In the genomic region with DNA sequence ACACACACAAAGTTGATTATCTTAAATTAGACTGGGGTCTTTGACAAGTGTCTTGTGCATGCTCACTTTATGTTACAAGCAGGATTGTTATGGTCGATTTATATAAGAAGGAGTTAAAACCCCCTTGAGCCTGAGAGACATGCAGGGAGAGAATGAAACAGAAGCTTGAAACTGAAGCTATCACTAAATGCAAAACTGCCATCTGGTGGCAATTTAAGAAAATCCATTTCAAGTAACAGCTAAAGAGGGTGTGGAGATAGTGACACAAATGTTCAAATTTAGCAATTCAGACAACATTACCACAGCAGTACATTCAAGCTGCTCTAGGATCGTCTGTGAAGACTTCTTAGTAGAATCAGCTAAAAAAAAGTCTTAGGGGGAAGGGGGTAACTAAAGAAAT, we compare ENCODE assay signal across 8 mouse cellular contexts.
DNase-seq lines count a peak whose midpoint lies in the region; ATAC-seq and TF ChIP-seq lines count a peak whose summit lies in the region.
"Had no signal": no experiment of that assay in that cellular context is flagged by ENCODE, and none has a peak within 500 bp of the region (broad histone marks: within the 10 kb centered on the region; RNA-seq: fewer than 3 reads in every experiment).

No protein-coding gene starts in this region.

- H3K4me2 ChIP-seq in hindbrain, embryonic 15.5 days, result no peak overlapping the region
- no peak overlapping the region for H3K4me2 ChIP-seq in midbrain, embryonic 14.5 days (ENCODE audit: low read length)
- H3K4me2 ChIP-seq in midbrain, embryonic 13.5 days (replicated peaks), result no peak overlapping the region
- H3K4me2 ChIP-seq in stomach, postnatal 0 days (replicated peaks; ENCODE audit: low read depth), result no peak overlapping the region

- no peak overlapping the region for H3K27ac ChIP-seq in hindbrain, embryonic 15.5 days (replicated peaks)
- no peak overlapping the region for H3K27ac ChIP-seq in hindbrain, embryonic 10.5 days
- H3K27ac ChIP-seq in midbrain, embryonic 14.5 days (replicated peaks; ENCODE audit: low read depth, low read length), result no peak overlapping the region
- no peak overlapping the region; the same call in 1 of the 2 replicates for H3K27ac ChIP-seq in midbrain, embryonic 13.5 days
- no peak overlapping the region for H3K27ac ChIP-seq in stomach, postnatal 0 days (replicated peaks)
- H3K27ac ChIP-seq: heart, embryonic 10.5 days had no signal

- ATAC-seq in hindbrain, embryonic 15.5 days (ENCODE audit: low FRiP score, low read depth), result 0 out of 2 replicates have a peak, but pooled peaks have one; percentile 15
- ATAC-seq in midbrain, embryonic 14.5 days (ENCODE audit: low FRiP score, low TSS enrichment), result no peak
- no peak for ATAC-seq in midbrain, embryonic 13.5 days
- no peak for ATAC-seq in stomach, postnatal 0 days (ENCODE audit: low FRiP score, low TSS enrichment)

- no peak for TF ChIP-seq EP300 in stomach, postnatal 0 days (optimal IDR thresholded peaks at IDR 0.05)

- TF ChIP-seq CTCF in stomach, postnatal 0 days (IDR thresholded peaks at IDR 0.05; ENCODE audit: low read depth), result peak; percentile 74

- H3K9ac ChIP-seq in hindbrain, embryonic 15.5 days, result no peak overlapping the region
- H3K9ac ChIP-seq in midbrain, embryonic 14.5 days (replicated peaks; ENCODE audit: low read length), result no peak overlapping the region
- H3K9ac ChIP-seq in midbrain, embryonic 13.5 days (replicated peaks), result no peak overlapping the region
- no peak overlapping the region for H3K9ac ChIP-seq in stomach, postnatal 0 days (ENCODE audit: low read length)

- H3K36me3 ChIP-seq in hindbrain, embryonic 15.5 days, result peaks cover 4% of the 10 kb centered on the region; the same call in 1 of the 2 replicates
- H3K36me3 ChIP-seq in hindbrain, embryonic 10.5 days, result peaks cover 4% of the 10 kb centered on the region
- no peaks in the 10 kb centered on the region for H3K36me3 ChIP-seq in midbrain, embryonic 14.5 days (ENCODE audit: control insufficient read depth, insufficient read depth, low read length)
- H3K36me3 ChIP-seq in midbrain, embryonic 13.5 days, result peaks cover 5% of the 10 kb centered on the region
- no peaks in the 10 kb centered on the region for H3K36me3 ChIP-seq in stomach, postnatal 0 days (ENCODE audit: control insufficient read depth, insufficient read depth, low read length)
- H3K36me3 ChIP-seq: heart, embryonic 10.5 days had no signal

- H3K4me1 ChIP-seq in hindbrain, embryonic 15.5 days (replicated peaks), result 0 out of 2 replicates have a peak, but pooled peaks cover 2% of the 10 kb centered on the region
- 0 out of 2 replicates have a peak, but pooled peaks cover 2% of the 10 kb centered on the region for H3K4me1 ChIP-seq in hindbrain, embryonic 10.5 days (replicated peaks)
- no peaks in the 10 kb centered on the region for H3K4me1 ChIP-seq in midbrain, embryonic 14.5 days (ENCODE audit: control insufficient read depth, insufficient read depth, low read length)
- H3K4me1 ChIP-seq in midbrain, embryonic 13.5 days (replicated peaks), result no peaks in the 10 kb centered on the region
- no peaks in the 10 kb centered on the region for H3K4me1 ChIP-seq in stomach, postnatal 0 days (replicated peaks; ENCODE audit: control insufficient read depth, insufficient read depth)
- H3K4me1 ChIP-seq: heart, embryonic 10.5 days had no signal

- WGBS in hindbrain, embryonic 15.5 days, result 37% methylated on average over 2 of the region's 2 CpGs
- 61% methylated on average over 2 of the region's 2 CpGs for WGBS in hindbrain, embryonic 10.5 days
- WGBS in midbrain, embryonic 14.5 days, result 59% methylated on average over 2 of the region's 2 CpGs
- 55% methylated on average over 2 of the region's 2 CpGs for WGBS in midbrain, embryonic 13.5 days
- WGBS in stomach, postnatal 0 days, result 27% methylated on average over 2 of the region's 2 CpGs

- H3K27me3 ChIP-seq in hindbrain, embryonic 15.5 days, result no peaks in the 10 kb centered on the region
- H3K27me3 ChIP-seq in hindbrain, embryonic 10.5 days (ENCODE audit: insufficient read depth, poor library complexity, severe bottlenecking), result no peaks in the 10 kb centered on the region; the same call in 1 of the 2 replicates
- no peaks in the 10 kb centered on the region for H3K27me3 ChIP-seq in midbrain, embryonic 14.5 days (ENCODE audit: control insufficient read depth, insufficient read depth, low read length)
- no peaks in the 10 kb centered on the region for H3K27me3 ChIP-seq in midbrain, embryonic 13.5 days
- no peaks in the 10 kb centered on the region for H3K27me3 ChIP-seq in stomach, postnatal 0 days (ENCODE audit: control insufficient read depth, insufficient read depth, low read length)

- no peak for DNase-seq in hindbrain, embryonic 10.5 days (ENCODE audit: low spot score)
- peak; percentile 81 for DNase-seq in midbrain, embryonic 14.5 days
- DNase-seq in embryo, embryonic 11.5 days (ENCODE audit: low read depth, low spot score), result peak; percentile 14
- DNase-seq in stomach, postnatal 0 days (ENCODE audit: low spot score), result no peak
- DNase-seq in adrenal gland, adult 2 months, result no peak

- no peaks in the 10 kb centered on the region for H3K9me3 ChIP-seq in hindbrain, embryonic 15.5 days
- no peaks in the 10 kb centered on the region for H3K9me3 ChIP-seq in hindbrain, embryonic 10.5 days
- H3K9me3 ChIP-seq in midbrain, embryonic 14.5 days (ENCODE audit: control insufficient read depth, low read length), result no peaks in the 10 kb centered on the region
- H3K9me3 ChIP-seq in midbrain, embryonic 13.5 days, result no peaks in the 10 kb centered on the region
- H3K9me3 ChIP-seq in stomach, postnatal 0 days (ENCODE audit: control insufficient read depth, low read length), result no peaks in the 10 kb centered on the region
- H3K9me3 ChIP-seq: heart, embryonic 10.5 days had no signal

- no peak overlapping the region for H3K4me3 ChIP-seq in hindbrain, embryonic 15.5 days
- no peak overlapping the region for H3K4me3 ChIP-seq in hindbrain, embryonic 10.5 days
- H3K4me3 ChIP-seq in midbrain, embryonic 14.5 days (replicated peaks; ENCODE audit: low read depth, low read length), result no peak overlapping the region
- no peak overlapping the region for H3K4me3 ChIP-seq in midbrain, embryonic 13.5 days (replicated peaks)
- no peak overlapping the region for H3K4me3 ChIP-seq in stomach, postnatal 0 days (ENCODE audit: low read depth, low read length)
- H3K4me3 ChIP-seq: heart, embryonic 10.5 days had no signal

Comparison
In these comparisons a context has a peak if more than half of its experiments do, and no peak if none do; other contexts are left out.
1. DNase-seq: peak in midbrain, embryonic 14.5 days (single experiment) and embryo, embryonic 11.5 days (single experiment); none in hindbrain, embryonic 10.5 days (single experiment), stomach, postnatal 0 days (single experiment) and adrenal gland, adult 2 months (single experiment).